Mouse (Mus musculus): ENCODE results near the gene Usp31. TPM values are rescaled to one million over a fixed set of nuclear protein-coding genes. Genes with fewer than 3 reads are reported as not detected.

Gene Usp31
- total RNA-seq (2021), result 10 to 100 TPM; 80.8 to 81.3 TPM
- long read RNA-seq, experiment 1, full-length matches to known transcripts, result 30 of 61 reads
- long read RNA-seq, experiment 1, partial matches to known transcripts, result 10 of 61 reads
- long read RNA-seq, experiment 1, other reads (novel, unspliced or antisense), result 21 of 61 reads
- long read RNA-seq, experiment 2, full-length matches to known transcripts, result 20 of 38 reads
- long read RNA-seq, experiment 2, partial matches to known transcripts, result 16 of 38 reads
- long read RNA-seq, experiment 2, other reads (novel, unspliced or antisense), result 2 of 38 reads

DNA sequence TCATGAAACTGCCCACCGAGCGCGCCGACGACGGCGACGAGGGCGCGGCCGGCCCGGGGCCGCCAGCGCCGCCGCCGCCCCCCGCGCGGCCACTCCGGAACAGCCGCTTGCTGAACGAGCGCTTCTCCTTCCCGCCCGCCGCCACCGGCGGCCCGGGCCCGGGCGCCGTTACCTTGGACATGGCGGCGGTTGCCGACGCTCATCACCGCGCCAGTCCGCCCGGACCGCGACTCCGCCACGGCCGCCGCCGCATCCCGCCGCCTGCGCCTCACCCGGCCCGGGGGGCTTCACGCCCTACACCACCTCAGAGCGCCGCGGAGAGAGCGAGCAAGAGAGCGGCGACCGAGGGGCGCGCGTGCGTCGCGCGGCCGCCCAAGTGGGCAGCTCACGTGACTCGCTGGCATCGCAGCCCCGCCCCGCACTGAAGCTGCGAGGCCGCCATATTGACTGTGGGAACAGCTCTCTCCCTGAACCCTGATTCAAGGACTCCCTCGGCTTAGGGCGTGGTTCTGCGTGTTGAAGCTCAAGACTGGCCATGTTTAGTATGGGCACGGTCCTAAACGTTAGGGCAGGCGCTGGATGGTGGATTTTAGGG is at the start of gene Usp31:
Gene Usp31 (minus strand): TSS at position 181 of the 595 bp plus-strand sequence.
- intact Hi-C loops (cut with DNase I), result no loop called here
- peak within 1 kb of the TSS; percentile 89 for H3K4me3 ChIP-seq
- no peak; the same call in 1 of the 2 replicates for TF ChIP-seq CTCF (IDR thresholded peaks at IDR 0.05)
- peak; percentile 94 to 95 for DNase-seq (ENCODE audit: extremely low spot score in 1 of 2, low spot score in 2 of 2)
- H3K27ac ChIP-seq, result peak within 1 kb of the TSS; percentile 87

DNA sequence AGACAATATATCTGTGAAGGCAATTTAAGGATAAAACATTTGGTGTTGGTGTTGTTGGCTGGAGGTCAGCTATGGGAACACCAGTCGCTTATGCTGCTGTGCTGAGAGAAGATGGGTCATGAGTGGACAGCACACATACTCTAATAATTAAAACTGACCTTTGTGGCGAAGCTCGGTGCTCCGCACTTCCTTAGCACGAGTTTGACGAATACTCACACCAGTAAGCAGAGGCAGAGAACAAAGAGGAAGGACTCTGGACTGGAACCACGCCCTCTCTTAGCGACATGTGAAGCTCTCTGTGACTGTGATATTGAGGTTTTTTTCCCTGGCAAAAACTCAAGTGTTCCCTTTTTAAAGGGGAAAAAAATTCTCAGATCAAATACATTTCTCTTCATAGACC is 47.7 kb upstream of the Usp31 start:
- no peak overlapping the region for H3K4me3 ChIP-seq
- TF ChIP-seq CTCF (IDR thresholded peaks at IDR 0.05), result no peak
- no peak for DNase-seq (ENCODE audit: extremely low spot score in 1 of 2, low spot score in 2 of 2)
- intact Hi-C loops (cut with DNase I), result no loop called here
- no peak overlapping the region for H3K27ac ChIP-seq

DNA sequence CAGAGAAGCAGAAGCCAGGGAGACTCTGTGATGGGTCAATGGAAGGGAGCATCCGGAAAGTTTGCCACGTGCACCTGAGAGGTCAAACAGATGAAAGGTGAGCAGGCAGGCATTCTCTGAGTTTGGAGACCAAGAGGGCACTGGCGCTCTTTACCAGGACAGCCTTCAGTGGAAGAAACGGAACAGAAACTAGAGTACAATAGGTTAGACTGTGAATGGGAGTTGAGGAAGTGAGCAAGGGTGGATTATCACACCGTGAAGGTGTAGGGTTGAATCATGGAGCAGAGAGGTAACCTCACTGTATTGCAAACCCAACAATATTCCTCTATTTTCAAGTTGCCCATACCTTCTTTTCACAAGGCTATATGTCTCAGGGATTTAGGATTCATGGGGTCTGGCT is 43.2 kb upstream of the Usp31 start:
- DNase-seq (ENCODE audit: extremely low spot score in 1 of 2, low spot score in 2 of 2), result no peak
- TF ChIP-seq CTCF (IDR thresholded peaks at IDR 0.05), result no peak
- no peak overlapping the region for H3K4me3 ChIP-seq
- intact Hi-C loops (cut with DNase I), result no loop called here
- no peak overlapping the region for H3K27ac ChIP-seq

DNA sequence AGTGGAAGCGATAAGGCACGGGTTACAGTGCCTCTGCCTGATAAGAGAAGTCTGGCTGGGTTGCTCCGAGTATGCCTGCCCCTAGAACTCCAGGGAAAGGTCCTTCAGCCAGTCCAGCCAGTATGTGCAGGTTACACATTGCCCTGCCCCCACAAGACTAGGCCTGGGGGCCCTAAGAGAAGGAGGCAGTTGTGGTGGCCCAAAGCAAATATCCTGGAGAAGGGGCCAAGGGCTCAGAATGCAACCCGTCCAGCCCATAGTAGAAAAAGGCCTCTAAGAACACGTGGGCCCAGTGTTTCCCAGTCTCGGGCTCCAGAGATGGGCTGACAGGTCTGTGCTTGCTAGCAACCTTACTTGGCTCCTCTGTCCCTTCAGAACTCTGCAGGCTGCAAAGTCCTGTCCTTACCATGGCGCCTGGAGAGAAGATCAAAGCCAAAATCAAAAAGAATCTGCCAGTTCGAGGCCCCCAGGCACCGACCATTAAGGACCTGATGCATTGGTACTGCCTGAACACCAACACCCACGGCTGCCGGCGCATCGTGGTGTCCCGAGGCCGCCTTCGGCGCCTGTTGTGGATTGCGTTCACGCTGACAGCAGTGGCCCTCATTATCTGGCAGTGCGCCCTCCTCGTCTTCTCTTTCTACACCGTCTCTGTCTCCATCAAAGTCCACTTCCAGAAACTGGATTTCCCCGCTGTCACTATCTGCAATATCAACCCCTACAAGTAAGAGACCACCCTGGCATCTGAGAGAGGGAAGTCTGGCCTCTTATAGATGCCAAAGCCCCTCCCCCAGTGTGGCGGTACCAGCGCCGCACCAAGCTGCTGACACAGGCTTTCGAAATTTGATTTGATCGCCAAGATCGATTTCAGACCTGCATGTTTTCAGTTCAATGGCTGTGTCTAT is 30.7 kb upstream of the Usp31 start:
- H3K27ac ChIP-seq, result no peak overlapping the region
- no peak overlapping the region for H3K4me3 ChIP-seq
- no peak for TF ChIP-seq CTCF (IDR thresholded peaks at IDR 0.05)
- no peak for DNase-seq (ENCODE audit: extremely low spot score in 1 of 2, low spot score in 2 of 2)
- intact Hi-C loops (cut with DNase I), result no loop called here

DNA sequence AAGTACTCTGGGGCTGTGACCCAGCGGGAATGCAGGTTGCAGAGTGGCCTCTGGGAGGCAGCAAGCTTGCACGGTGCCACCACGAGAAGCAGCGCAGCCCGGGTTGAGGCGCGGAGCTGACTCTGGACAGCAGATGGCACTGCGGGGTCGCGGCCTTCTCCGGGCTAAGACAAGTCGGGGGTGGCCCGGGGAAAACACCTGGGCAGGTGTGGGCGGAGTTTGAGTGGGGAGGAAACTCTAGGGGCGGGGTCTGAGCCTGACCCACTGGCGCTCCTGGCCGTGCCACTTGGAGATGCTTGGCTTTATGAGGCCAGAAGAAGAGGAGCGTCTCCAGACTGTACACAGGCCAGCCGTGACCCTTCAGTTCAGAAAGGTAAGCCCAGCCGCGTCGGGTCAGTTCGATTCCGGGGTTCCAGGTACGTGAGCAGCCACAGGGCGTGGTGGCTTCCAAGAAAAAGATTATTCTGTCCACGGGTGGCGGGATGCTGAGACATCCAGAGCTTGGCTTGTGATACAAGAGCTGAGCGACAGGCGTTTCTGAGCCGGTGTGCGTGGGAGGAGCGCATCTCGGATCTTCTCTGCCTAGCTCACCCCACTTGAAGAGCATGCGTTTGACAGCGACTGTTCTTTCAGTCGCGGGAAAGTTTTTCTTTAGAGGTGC is 27.2 kb upstream of the Usp31 start, which contains the start of gene Scnn1g:
Gene Scnn1g (plus strand): TSS at position 309 of the 661 bp plus-strand sequence.
- DNase-seq (ENCODE audit: extremely low spot score in 1 of 2, low spot score in 2 of 2), result peak; percentile 84
- peak; percentile 99 for TF ChIP-seq CTCF (IDR thresholded peaks at IDR 0.05)
- H3K4me3 ChIP-seq, result peak within 1 kb of the TSS; percentile 52
- no peak within 1 kb of the TSS for H3K27ac ChIP-seq
- intact Hi-C loops (cut with DNase I), result loop anchor here (1.0 kb wide), 1 partner anchor 230 kb away; no protein-coding TSS in a partner anchor

DNA sequence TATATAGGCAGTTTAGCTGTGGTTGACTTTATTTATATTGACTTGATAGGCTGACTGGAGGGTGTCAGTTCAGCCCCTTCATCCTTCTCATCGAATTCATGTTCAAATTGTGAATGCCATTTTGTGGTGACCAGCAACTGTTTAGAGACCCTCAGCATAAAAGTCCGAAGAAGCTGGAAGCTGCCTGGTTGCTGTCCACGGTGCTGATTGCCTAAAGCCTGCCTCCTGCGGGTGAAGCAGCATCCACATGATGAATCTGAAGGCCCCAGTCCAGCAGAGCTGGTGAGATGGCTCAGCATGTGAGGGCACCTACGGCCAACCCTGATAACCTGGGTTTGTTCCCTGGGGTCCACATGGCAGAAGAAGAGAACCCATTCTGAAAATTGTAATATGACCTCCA is 23.2 kb upstream of the Usp31 start:
- Histone ChIP-seq H3K4me3 (no peak overlapping the region), H3K27ac (no peak overlapping the region)
- intact Hi-C loops (cut with DNase I), result no loop called here
- TF ChIP-seq CTCF (IDR thresholded peaks at IDR 0.05), result no peak; the same call in 1 of the 2 replicates
- DNase-seq (ENCODE audit: extremely low spot score in 1 of 2, low spot score in 2 of 2), result no peak

DNA sequence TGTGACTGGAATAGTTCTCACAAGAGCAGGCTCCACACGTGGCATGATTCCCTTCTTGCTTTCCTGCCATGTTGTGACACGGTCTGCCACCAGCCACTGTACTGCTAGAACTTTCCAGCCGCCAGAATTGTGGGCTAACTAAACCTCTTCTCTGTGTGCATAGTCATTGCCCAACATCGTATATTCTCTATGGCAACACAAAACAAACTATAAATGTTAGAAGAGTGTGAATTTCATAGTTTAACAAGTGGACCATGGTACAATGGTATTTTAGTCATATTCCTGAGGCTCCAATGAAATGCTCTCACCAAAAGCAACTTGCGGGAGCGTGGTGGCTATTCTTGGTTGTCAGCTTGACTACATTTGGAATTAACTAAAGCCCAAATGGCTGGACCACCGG is 10.0 kb upstream of the Usp31 start:
- H3K27ac ChIP-seq, result no peak overlapping the region
- no peak overlapping the region for H3K4me3 ChIP-seq
- no peak for TF ChIP-seq CTCF (IDR thresholded peaks at IDR 0.05)
- DNase-seq (ENCODE audit: extremely low spot score in 1 of 2, low spot score in 2 of 2), result no peak
- intact Hi-C loops (cut with DNase I), result no loop called here

DNA sequence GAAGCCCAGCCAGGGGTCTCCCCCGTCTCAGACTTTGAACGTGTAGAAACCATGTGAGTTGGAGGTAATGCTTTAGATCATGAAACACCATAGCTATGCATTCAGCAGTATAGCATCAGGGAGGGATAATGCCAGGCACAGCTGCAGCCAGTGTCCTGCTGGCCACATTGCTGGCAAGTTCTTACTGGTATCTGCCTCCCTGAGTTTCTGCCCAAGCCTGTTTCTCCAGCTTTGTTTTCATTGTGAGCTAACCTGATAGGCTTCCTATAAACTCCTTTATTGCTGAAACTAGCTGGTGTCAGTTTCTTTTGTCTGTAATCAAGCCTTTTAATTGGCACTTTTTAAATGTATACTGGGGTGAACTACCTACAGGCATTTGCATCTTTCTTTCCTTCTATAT is 4.1 kb upstream of the Usp31 start:
- no peak overlapping the region for H3K4me3 ChIP-seq
- no peak for DNase-seq (ENCODE audit: extremely low spot score in 1 of 2, low spot score in 2 of 2)

DNA sequence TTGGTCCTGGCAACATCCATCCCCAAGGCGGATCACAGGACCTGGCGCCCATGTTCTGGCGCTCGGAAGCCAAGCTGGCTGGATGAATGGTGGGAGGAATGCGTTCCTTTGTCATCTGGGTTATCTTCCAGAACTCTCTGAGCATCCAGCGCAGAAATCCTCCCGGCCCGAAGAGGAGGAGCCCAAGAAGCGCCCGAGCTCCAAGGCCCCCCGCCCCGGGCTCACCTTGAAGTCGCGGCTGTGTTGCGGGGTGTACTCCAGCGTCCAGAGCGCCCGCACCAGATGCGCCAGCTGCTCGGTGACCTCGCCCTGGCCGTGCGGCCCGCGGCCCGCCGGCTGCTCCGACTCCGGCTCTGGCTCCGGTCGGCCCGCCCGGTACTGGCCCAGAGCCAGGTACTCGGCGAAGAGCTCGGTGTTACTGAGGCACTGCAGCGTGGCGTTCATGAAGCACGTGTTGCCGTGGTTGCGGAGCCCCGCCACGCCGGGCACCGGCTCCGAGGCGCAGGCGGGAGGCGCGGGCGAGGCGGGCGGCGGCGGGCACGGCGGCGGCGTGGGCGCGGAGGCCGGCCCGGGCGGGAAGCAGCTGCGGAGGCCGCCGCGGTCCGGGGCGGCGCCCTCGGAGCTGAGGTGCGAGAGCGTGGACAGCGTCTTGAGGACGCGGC is 511 bp downstream of the Usp31 start:
- intact Hi-C loops (cut with DNase I), result no loop called here
- Histone ChIP-seq H3K4me3 (peak overlapping the region; percentile 89), H3K27ac (peak overlapping the region; percentile 50)
- peak; percentile 41 to 67 for DNase-seq (ENCODE audit: extremely low spot score in 1 of 2, low spot score in 2 of 2)
- TF ChIP-seq CTCF (IDR thresholded peaks at IDR 0.05), result no peak

More for the DNA sequence above, 4.1 kb upstream of the Usp31 start:
- intact Hi-C loops (cut with DNase I), result no loop called here
- no peak for TF ChIP-seq CTCF (IDR thresholded peaks at IDR 0.05)
- H3K27ac ChIP-seq, result no peak overlapping the region

DNA sequence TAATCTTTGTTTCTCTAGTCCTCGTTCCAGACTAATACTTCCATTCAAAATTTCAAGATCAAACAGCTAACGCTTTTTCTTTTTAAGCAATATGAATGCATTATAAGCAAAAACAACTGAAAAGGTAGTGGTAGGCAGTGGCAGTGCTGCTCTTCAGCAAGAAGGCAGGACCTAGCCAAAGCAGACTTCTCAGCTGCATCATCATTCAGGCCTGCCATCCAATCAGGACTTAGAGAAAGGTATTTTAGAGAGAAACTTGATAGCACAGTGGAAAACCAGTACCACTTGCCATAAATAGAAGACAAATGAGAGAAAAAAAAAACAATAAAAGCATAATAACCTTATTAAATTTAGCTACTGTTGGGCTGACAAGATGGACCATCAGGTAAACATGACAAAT is 2.0 kb downstream of the Usp31 start:
- TF ChIP-seq CTCF (IDR thresholded peaks at IDR 0.05), result no peak
- Histone ChIP-seq H3K27ac (no peak overlapping the region), H3K4me3 (peak overlapping the region; percentile 89)
- DNase-seq (ENCODE audit: extremely low spot score in 1 of 2, low spot score in 2 of 2), result no peak
- intact Hi-C loops (cut with DNase I), result no loop called here

DNA sequence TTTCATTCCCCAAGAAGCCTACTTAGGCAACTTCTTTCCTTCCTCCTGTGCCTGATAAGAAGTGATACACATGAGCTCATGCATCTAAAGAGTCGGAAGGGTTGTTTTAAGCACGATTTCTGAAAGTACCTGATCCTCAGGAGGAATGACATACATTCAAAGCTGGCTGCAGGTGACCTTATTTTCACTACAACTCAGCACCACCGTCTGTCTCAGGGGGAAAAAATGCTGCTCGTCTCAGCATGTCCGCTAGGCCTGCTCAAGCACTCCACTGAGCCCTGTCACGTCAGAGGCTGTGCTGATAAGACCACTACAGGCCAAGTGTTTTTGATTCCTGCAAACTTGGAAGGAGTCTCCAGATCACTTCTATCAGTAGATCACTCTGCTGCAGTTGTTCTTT is 5.1 kb downstream of the Usp31 start:
- no peak overlapping the region for H3K4me3 ChIP-seq
- intact Hi-C loops (cut with DNase I), result no loop called here
- TF ChIP-seq CTCF (IDR thresholded peaks at IDR 0.05), result no peak
- DNase-seq (ENCODE audit: extremely low spot score in 1 of 2, low spot score in 2 of 2), result no peak
- no peak overlapping the region for H3K27ac ChIP-seq

All from left cerebral cortex, adult 2 months (tissue).